Mouse (Mus musculus) Patski (cell line): ENCODE measurements around the gene Mcl1. TPM values are rescaled to one million over a fixed set of nuclear protein-coding genes. Genes with fewer than 3 reads are reported as not detected.
"Not testable (repeated sequence)": the region's sequence is repeated elsewhere in the genome, so short reads cannot be mapped to it uniquely, and the experiment has no call there.

Experiments
- ATAC-seq: fragments of 100-300 bp; one replicate; pipeline ENCODE4 v1.8.0; 2021
- CTCF ChIA-PET: fragments of 350-600 bp; sonication (Branson Sonifier 250); formaldehyde crosslinking; loops from one replicate; lab custom pipeline; 2022; ENCODE audit warnings: inconsistent platforms; lab: Charles Lee
- POLR2A ChIA-PET: fragments of 350-600 bp; sonication (Branson Sonifier 250); formaldehyde crosslinking; loops from one replicate; lab custom pipeline; 2022; ENCODE audit warnings: antibody characterized with exemption, inconsistent platforms; lab: Charles Lee
- DNase-seq: peaks from one replicate; pipeline ENCODE4 v3.0.0-alpha.2; 2011; ENCODE audit warnings: low read depth, low spot score
- H3K27me3 ChIP-seq: fragments of 371-371 bp; one replicate; pipeline ENCODE4 v1.5.1; 2021
- CTCF ChIP-seq: fragments of 100-300 bp; IDR thresholded peaks from one replicate; pipeline ENCODE4 v1.5.1; 2021
- in situ Hi-C: fragments of 300-500 bp; cut with MboI; formaldehyde crosslinking; loops from 3 replicates; pipeline ENCODE4 v1.11.1; 2018; ENCODE audit warnings: low pct_unique_long_range_greater_than_20kb, mixed read lengths
- polyA plus RNA-seq: library from polyadenylated mRNA; unstranded; gene quantifications from one replicate; pipeline ENCODE4 v1.2.3, GENCODE M21; 2021

Mcl1 gene
- polyA plus RNA-seq, 1 experiment from 2014 or later, result 169 TPM

GRCm38 (mm10) chr3:95663969-95664608 lies 5.5 kb downstream of the Mcl1 start:
- no peak for DNase-seq
- no peak for TF ChIP-seq CTCF
- ChIA-PET POLR2A (interaction anchor here (0.8 to 12.3 kb wide), 9 partner anchors 8 to 38 kb away, joined by 3 to 109 read pairs (median 5); partner anchors contain the start of gene Adamtsl4), CTCF (interaction anchor here (0.9 to 4.4 kb wide), 7 partner anchors 8 to 145 kb away, joined by 3 to 42 read pairs (median 3); partner anchors contain the start of gene Adamtsl4)
- ATAC-seq, result peak; percentile 23
- in situ Hi-C loops, result loop anchor here (10.0 kb wide), 1 partner anchor 501 kb away; the partner anchor contains the start of gene Mtmr11
- no peaks in the 10 kb centered on the region for H3K27me3 ChIP-seq

GRCm38 (mm10) chr3:95664940-95665352 lies 6.4 kb downstream of the Mcl1 start:
- no peak for ATAC-seq
- in situ Hi-C loops, result loop anchor here (10.0 kb wide), 1 partner anchor 500 kb away; the partner anchor contains the start of gene Mtmr11
- CTCF ChIA-PET, result interaction anchor here (1.0 to 4.4 kb wide), 5 partner anchors 7 to 146 kb away, joined by 3 to 42 read pairs (median 4); no protein-coding TSS in a partner anchor
- H3K27me3 ChIP-seq, result no peaks in the 10 kb centered on the region
- TF ChIP-seq CTCF, result no peak
- no peak for DNase-seq
- POLR2A ChIA-PET, result interaction anchor here (0.6 to 12.3 kb wide), 12 partner anchors 9 to 155 kb away, joined by 3 to 109 read pairs (median 4); partner anchors contain the start of gene Adamtsl4

GRCm38 (mm10) chr3:95666124-95666844 lies 7.7 kb downstream of the Mcl1 start:
- ChIA-PET CTCF (interaction anchor here (0.8 to 4.4 kb wide), 5 partner anchors 10 to 34 kb away, joined by 3 to 42 read pairs (median 14); no protein-coding TSS in a partner anchor), POLR2A (interaction anchor here (1.3 to 12.3 kb wide), 4 partner anchors 8 to 26 kb away, joined by 3 to 109 read pairs (median 9); no protein-coding TSS in a partner anchor)
- peak; percentile 13 for ATAC-seq
- in situ Hi-C loops, result loop anchor here (10.0 kb wide), 1 partner anchor 499 kb away; the partner anchor contains the start of gene Mtmr11
- H3K27me3 ChIP-seq, result no peaks in the 10 kb centered on the region
- no peak for DNase-seq
- no peak for TF ChIP-seq CTCF

- in situ Hi-C loops, result loop anchor here (10.0 kb wide), 1 partner anchor 497 kb away; the partner anchor contains the start of gene Mtmr11
Observed at GRCm38 (mm10) chr3:95667521-95667920, 8.9 kb downstream of the Mcl1 start.

GRCm38 (mm10) chr3:95668026-95668425 lies 9.4 kb downstream of the Mcl1 start:
- no peaks in the 10 kb centered on the region for H3K27me3 ChIP-seq
- no peak for TF ChIP-seq CTCF
- DNase-seq (peak; percentile 100), ATAC-seq (peak; percentile 67)
- POLR2A ChIA-PET, result interaction anchor here (0.5 to 12.3 kb wide), 14 partner anchors 7 to 58 kb away, joined by 3 to 109 read pairs (median 4); partner anchors contain the start of gene Mcl1
- in situ Hi-C loops, result loop anchor here (10.0 kb wide), 1 partner anchor 497 kb away; the partner anchor contains the start of gene Mtmr11
- CTCF ChIA-PET, result interaction anchor here (0.9 to 4.1 kb wide), 8 partner anchors 9 to 150 kb away, joined by 3 to 16 read pairs (median 4); no protein-coding TSS in a partner anchor

More at GRCm38 (mm10) chr3:95667521-95667920, 8.9 kb downstream of the Mcl1 start:
- no peaks in the 10 kb centered on the region for H3K27me3 ChIP-seq
- ChIA-PET POLR2A (interaction anchor here (0.5 to 12.3 kb wide), 11 partner anchors 7 to 59 kb away, joined by 3 to 109 read pairs (median 4); partner anchors contain the start of genes Adamtsl4 and Mcl1), CTCF (interaction anchor here (0.9 to 4.1 kb wide), 8 partner anchors 9 to 149 kb away, joined by 3 to 16 read pairs (median 4); no protein-coding TSS in a partner anchor)
- DNase-seq, result no peak
- TF ChIP-seq CTCF, result no peak
- ATAC-seq, result no peak

GRCm38 (mm10) chr3:95668589-95669308 lies 10.2 kb downstream of the Mcl1 start:
- TF ChIP-seq CTCF, result no peak
- no peak for DNase-seq
- H3K27me3 ChIP-seq, result no peaks in the 10 kb centered on the region
- no peak for ATAC-seq
- POLR2A ChIA-PET, result interaction anchor here (0.7 to 12.3 kb wide), 12 partner anchors 6 to 179 kb away, joined by 3 to 109 read pairs (median 4); partner anchors contain the start of gene Mcl1
- in situ Hi-C loops, result loop anchor here (10.0 kb wide), 1 partner anchor 496 kb away; the partner anchor contains the start of gene Mtmr11
- CTCF ChIA-PET, result interaction anchor here (0.7 to 4.1 kb wide), 9 partner anchors 8 to 150 kb away, joined by 3 to 16 read pairs (median 4); no protein-coding TSS in a partner anchor

- no peaks in the 10 kb centered on the region for H3K27me3 ChIP-seq
- no peak for TF ChIP-seq CTCF
- in situ Hi-C loops, result loop anchor here (10.0 kb wide), 1 partner anchor 496 kb away; the partner anchor contains the start of gene Mtmr11
- no peak for DNase-seq
- no peak for ATAC-seq
- ChIA-PET POLR2A (interaction anchor here (1.0 to 2.8 kb wide), 3 partner anchors 10 to 18 kb away, joined by 4 to 12 read pairs (median 9); partner anchors contain the start of gene Mcl1), CTCF (interaction anchor here (0.7 to 4.1 kb wide), 4 partner anchors 7 to 37 kb away, joined by 3 to 16 read pairs (median 10); no protein-coding TSS in a partner anchor)
Observed at GRCm38 (mm10) chr3:95669309-95669665, 10.7 kb downstream of the Mcl1 start.

GRCm38 (mm10) chr3:95670419-95670818 lies 11.8 kb downstream of the Mcl1 start:
- ChIA-PET POLR2A (interaction anchor here (0.9 to 8.9 kb wide), 2 partner anchors 8 to 46 kb away, joined by 3 to 109 read pairs; partner anchors contain the start of gene Mcl1), CTCF (interaction anchor here (1.0 kb wide), 1 partner anchor 20 kb away, joined by 4 read pairs; no protein-coding TSS in a partner anchor)
- H3K27me3 ChIP-seq, in situ Hi-C loops, DNase-seq, ATAC-seq: not testable (repeated sequence)

- POLR2A ChIA-PET, result interaction anchor here (8.9 kb wide), 1 partner anchor 8 kb away, joined by 109 read pairs; the partner anchor contains the start of gene Mcl1
Observed at GRCm38 (mm10) chr3:95671201-95671600, 12.6 kb downstream of the Mcl1 start.

More at GRCm38 (mm10) chr3:95671201-95671600, 12.6 kb downstream of the Mcl1 start:
- ATAC-seq (no peak), DNase-seq (no peak)
- no peaks in the 10 kb centered on the region for H3K27me3 ChIP-seq
- in situ Hi-C loops, result no loop called here
- TF ChIP-seq CTCF, result no peak
- CTCF ChIA-PET, result interaction anchor here (1.0 kb wide), 1 partner anchor 20 kb away, joined by 4 read pairs; no protein-coding TSS in a partner anchor
